Mouse (Mus musculus) brain, embryonic 14.5 days (tissue): Measurements from ENCODE around the gene Ccpg1os. TPM values are rescaled to one million over a fixed set of nuclear protein-coding genes. Genes with fewer than 3 reads are reported as not detected.

Source experiments
- DNase-seq: peaks from one replicate; pipeline ENCODE4 v3.0.0-alpha.2; 2011; ENCODE audit warnings: low read depth
- CTCF ChIP-seq: fragments of 200-500 bp; IDR thresholded peaks from 2 replicates; pipeline ENCODE4 v1.5.1; 2012; ENCODE audit warnings: inconsistent platforms, mild to moderate bottlenecking, moderate library complexity, borderline replicate concordance; ENCODE audit not compliant: insufficient read depth, insufficient read length; ENCODE audit errors: extremely low read depth
- POLR2A ChIP-seq: fragments of 200-500 bp; IDR thresholded peaks from 2 replicates; pipeline ENCODE4 v1.6.1; 2012; ENCODE audit warnings: mild to moderate bottlenecking, inconsistent platforms, borderline replicate concordance; ENCODE audit not compliant: poor library complexity, insufficient read depth, insufficient read length, severe bottlenecking; ENCODE audit errors: extremely low read depth
- polyA plus RNA-seq: library from polyadenylated mRNA; depleted of rRNA; stranded (reverse); fragments of >200 nt; gene quantifications from 2 replicates; pipeline ENCODE4 v1.2.3, GENCODE M21; 2012; rRNA removed

Gene Ccpg1os
- 19.5 and 20.5 TPM in 2 replicates for polyA plus RNA-seq

GRCm38 (mm10) chr9:72985250-72986220 is at the start of gene Ccpg1os, which contains the start of gene Ccpg1:
Ccpg1os (minus strand) TSS chr9:72985382.
Ccpg1 (plus strand) TSS chr9:72985429.
- DNase-seq: peak; percentile 100
- TF ChIP-seq CTCF (no peak), POLR2A (peak; percentile 40; the same call in 1 of the 2 replicates)

DNA sequence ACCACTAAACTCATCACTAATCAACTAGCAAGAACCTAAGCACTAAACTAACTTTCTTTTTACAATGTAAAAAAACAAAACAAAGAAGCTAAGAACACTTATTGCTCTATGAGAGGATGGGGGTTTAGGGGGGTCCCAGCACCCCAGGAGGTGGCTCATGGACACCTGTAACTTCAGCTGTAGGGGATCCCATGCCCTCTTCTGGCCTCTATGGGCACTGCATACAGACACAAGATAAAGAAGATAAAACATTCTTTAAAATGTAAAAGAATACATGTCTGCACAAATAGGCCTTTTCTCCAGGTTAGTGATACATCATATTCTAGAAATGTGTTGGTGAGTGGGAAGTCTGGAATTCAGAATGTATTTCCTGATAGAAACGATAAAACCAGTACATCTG is 48.2 kb upstream of the Ccpg1os start:
- no peak for DNase-seq
- TF ChIP-seq CTCF (0 out of 2 replicates have a peak, but pooled peaks have one; percentile 6), POLR2A (no peak)

- TF ChIP-seq POLR2A (no peak), CTCF (no peak)
- no peak for DNase-seq
These were observed 46.2 kb upstream of the Ccpg1os start for GRCm38 (mm10) chr9:73031421-73031820.

- TF ChIP-seq POLR2A (no peak), CTCF (no peak)
- no peak for DNase-seq
These were observed 45.3 kb upstream of the Ccpg1os start for GRCm38 (mm10) chr9:73030443-73030842.

- DNase-seq: peak; percentile 74
- TF ChIP-seq CTCF (no peak), POLR2A (no peak)
These were observed 40.8 kb upstream of the Ccpg1os start for GRCm38 (mm10) chr9:73025818-73026636.

DNA sequence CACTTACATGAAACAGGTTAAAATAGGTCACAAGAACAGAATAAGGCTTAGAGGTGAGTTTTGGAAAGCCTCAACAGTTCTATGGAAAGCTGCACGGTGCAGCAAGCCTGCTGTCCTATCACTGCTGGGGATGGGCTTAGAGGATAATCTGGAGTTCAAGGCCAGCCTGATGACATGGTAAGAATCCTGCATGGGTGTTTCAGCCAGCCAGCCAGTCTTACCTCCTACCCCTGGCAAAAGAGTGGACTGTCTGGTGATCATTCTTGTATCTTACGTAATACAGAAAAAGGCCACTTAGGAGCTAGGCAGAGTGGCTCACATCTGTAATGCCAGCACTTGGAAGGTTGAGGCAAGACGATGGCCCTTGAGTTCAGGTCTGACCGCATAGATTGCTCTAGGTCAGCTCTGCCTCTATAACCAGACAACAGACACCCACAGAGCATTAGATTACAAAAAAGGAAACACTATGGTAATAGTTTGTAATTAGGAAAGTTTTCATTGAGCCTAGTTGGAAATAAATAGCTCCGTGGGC is 35.5 kb upstream of the Ccpg1os start:
- no peak for DNase-seq
- TF ChIP-seq CTCF (no peak), POLR2A (no peak)

DNA sequence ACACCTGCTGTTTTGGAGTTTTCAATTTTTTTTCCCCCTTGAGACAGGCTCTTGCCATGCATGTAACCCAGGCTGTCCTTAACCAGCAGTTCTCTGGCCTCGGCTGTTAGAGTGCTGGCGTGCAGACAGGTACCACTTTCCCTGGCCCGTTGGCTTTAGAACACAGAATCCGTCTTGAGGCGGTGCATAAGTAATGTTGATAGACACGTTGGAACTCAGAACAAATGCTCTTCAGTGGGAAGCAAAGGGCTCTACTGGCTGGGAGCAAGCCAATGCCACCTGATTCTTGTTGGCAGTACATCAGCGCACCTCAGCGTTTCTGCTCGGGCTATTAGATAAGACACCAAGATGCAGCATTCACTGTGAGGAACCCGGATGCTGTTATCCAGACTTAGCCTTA is 34.7 kb upstream of the Ccpg1os start:
- TF ChIP-seq POLR2A (no peak), CTCF (no peak)
- no peak for DNase-seq

GRCm38 (mm10) chr9:73014724-73015123 is 29.5 kb upstream of the Ccpg1os start:
- no peak for DNase-seq
- TF ChIP-seq CTCF (no peak), POLR2A (no peak)

GRCm38 (mm10) chr9:73012629-73013028 is 27.4 kb upstream of the Ccpg1os start:
- peak; percentile 6; the same call in 1 of the 2 replicates for TF ChIP-seq CTCF
- no peak for TF ChIP-seq POLR2A
- DNase-seq: no peak

DNA sequence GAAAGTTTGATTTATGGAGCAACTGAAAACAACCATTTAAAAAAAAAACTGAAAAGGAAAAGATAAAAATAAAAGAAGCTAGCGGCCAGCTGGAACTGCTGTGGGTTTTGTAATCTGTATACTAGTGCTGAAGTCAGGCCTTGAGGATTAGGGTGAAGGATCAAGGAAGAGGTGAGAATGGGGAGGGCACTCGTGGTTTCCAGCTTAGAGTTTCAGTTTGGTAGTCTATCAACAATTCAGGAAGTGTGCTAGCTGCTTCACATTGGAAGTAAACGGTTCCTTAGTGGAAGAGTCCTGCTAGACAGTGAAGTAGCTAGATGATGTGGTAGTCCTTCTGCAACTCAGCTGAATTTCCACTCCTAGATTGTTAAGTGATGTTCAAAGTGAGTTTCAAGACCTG is 23.2 kb upstream of the Ccpg1os start:
- no peak for DNase-seq

DNA sequence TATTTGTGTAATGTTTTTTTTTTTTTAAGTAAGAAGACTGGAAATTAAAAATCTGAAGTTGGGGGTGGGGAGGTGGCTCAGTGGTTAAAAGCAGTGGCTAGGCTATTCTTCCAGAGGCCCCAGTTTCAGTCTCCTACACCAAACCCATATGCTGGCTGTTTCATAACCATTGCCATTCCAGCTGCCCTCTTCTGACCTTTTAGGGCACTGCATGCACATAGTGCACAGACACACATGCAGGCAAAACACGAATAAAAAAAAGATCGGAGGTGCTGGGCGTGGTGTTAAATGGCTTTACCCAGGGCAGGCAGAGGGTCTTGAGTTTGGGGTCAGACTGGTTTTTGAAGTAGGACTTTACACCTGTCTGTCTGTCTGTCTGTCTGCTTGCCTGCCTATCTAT is 21.0 kb upstream of the Ccpg1os start:
- TF ChIP-seq POLR2A (no peak), CTCF (peak; percentile 9; the same call in 1 of the 2 replicates)

More for the DNA sequence above, 23.2 kb upstream of the Ccpg1os start:
- TF ChIP-seq POLR2A (no peak), CTCF (no peak)

DNA sequence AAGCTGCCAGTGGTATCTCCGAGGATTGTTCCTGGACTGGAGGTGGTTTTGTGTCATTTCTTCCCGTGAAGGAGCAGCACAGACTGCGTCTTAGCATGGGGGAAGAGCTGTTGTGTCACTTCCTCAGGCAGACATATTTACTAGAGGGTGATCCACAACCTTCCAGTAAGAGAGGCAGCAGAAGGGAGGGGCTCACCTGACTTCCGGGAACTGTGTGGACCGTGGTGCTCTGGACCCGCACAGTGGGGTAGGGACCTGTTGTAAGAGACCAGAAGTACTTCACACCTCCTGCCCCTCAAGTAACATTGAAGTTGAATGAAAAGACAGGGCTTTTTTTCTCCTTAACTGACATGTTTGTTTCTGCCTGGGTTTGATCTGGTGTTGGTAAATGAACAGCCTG is 19.9 kb upstream of the Ccpg1os start:
- no peak for DNase-seq
- no peak for TF ChIP-seq POLR2A
- no peak for TF ChIP-seq CTCF

More for the DNA sequence above, 21.0 kb upstream of the Ccpg1os start:
- no peak for DNase-seq
